Mouse (Mus musculus): ENCODE data around the gene Spen.

- no peak for TF ChIP-seq CTCF (IDR thresholded peaks at IDR 0.05; ENCODE audit: borderline replicate concordance, control insufficient read depth, extremely low read depth, insufficient read depth, low read length, poor library complexity)
- TF ChIP-seq POLR2A (IDR thresholded peaks at IDR 0.05; ENCODE audit: control insufficient read depth, extremely low read depth, insufficient read depth, low read length, poor library complexity) = no peak
Measured at GRCm38 (mm10) chr4:141502723-141503122, 35.7 kb downstream of the Spen start.

Measured in thymus, adult 2 months (tissue).